In genomic region chr2:160865266-160865665, GRCm38 (mm10) we compare ENCODE assay signal across 29 mouse cellular contexts. TPM values are rescaled to one million over a fixed set of nuclear protein-coding genes. Genes with fewer than 3 reads are reported as not detected.
DNase-seq lines count a peak whose midpoint lies in the region; ATAC-seq and TF ChIP-seq lines count a peak whose summit lies in the region.
"Had no signal": no experiment of that assay in that cellular context is flagged by ENCODE, and none has a peak within 500 bp of the region (broad histone marks: within the 10 kb centered on the region; RNA-seq: fewer than 3 reads in every experiment).

No protein-coding gene starts in this region.

- no peak overlapping the region for H3K4me3 ChIP-seq in layer of hippocampus, adult 2 months
- no peak overlapping the region for H3K4me3 ChIP-seq in intestine, postnatal 0 days (ENCODE audit: low read depth, low read length)
- H3K4me3 ChIP-seq: embryonic facial prominence, embryonic 13.5 days; erythroblast, embryonic 14.5 days; forebrain, embryonic 12.5 days; hindbrain, embryonic 10.5 days; kidney, embryonic 15.5 days; limb, embryonic 10.5 days; liver, embryonic 15.5 days; lung, embryonic 15.5 days; megakaryocyte, embryonic 14.5 days; midbrain, embryonic 13.5 days had no signal

- no peak for ATAC-seq in intestine, postnatal 0 days
- ATAC-seq: hindbrain, postnatal 0 days; intestine, embryonic 16.5 days; midbrain, embryonic 13.5 days had no signal

- no peak for DNase-seq in layer of hippocampus, adult 2 months (ENCODE audit: low spot score in 2 of 2)
- DNase-seq in layer of hippocampus, adult 9-10 months (ENCODE audit: low spot score), result no peak
- peak; percentile 52 for DNase-seq in brain, embryonic 14.5 days (ENCODE audit: low read depth)
- peak; percentile 74 for DNase-seq in cerebellum, adult 9-10 months
- no peak for DNase-seq in urinary bladder, adult 2 months (ENCODE audit: low spot score)
- no peak for DNase-seq in spleen, postnatal 10 days (ENCODE audit: low spot score in 2 of 2)
- DNase-seq: adrenal gland, adult 2 months; kidney, postnatal 36 days; layer of hippocampus, adult 9-11 months; liver; lung, postnatal 36 days; thymus, adult 18-20 months; thymus, postnatal 4 days had no signal

- no peak overlapping the region for H3K4me2 ChIP-seq in intestine, postnatal 0 days (replicated peaks; ENCODE audit: low read depth)
- H3K4me2 ChIP-seq: embryonic facial prominence, embryonic 13.5 days; forebrain, embryonic 12.5 days; heart, embryonic 11.5 days; kidney, embryonic 15.5 days; liver, embryonic 15.5 days; lung, embryonic 15.5 days; midbrain, embryonic 13.5 days had no signal

- no peaks in the 10 kb centered on the region for H3K9me3 ChIP-seq in intestine, postnatal 0 days (ENCODE audit: control insufficient read depth)
- H3K9me3 ChIP-seq: embryonic facial prominence, embryonic 13.5 days; forebrain, embryonic 12.5 days; hindbrain, embryonic 10.5 days; kidney, embryonic 15.5 days; limb, embryonic 10.5 days; liver, embryonic 15.5 days; lung, embryonic 15.5 days; megakaryocyte, embryonic 14.5 days; midbrain, embryonic 13.5 days had no signal

- H3K27me3 ChIP-seq in intestine, postnatal 0 days (replicated peaks; ENCODE audit: control insufficient read depth, insufficient read depth, low read length), result no peaks in the 10 kb centered on the region
- H3K27me3 ChIP-seq: embryonic facial prominence, embryonic 13.5 days; forebrain, embryonic 12.5 days; kidney, embryonic 15.5 days; liver, embryonic 15.5 days; lung, embryonic 15.5 days; midbrain, embryonic 13.5 days had no signal

- 0 out of 2 replicates have a peak overlapping the region, but pooled peaks have one; percentile 19 for H3K27ac ChIP-seq in layer of hippocampus, adult 2 months
- H3K27ac ChIP-seq in intestine, postnatal 0 days (ENCODE audit: low read depth, low read length), result no peak overlapping the region
- H3K27ac ChIP-seq: embryonic facial prominence, embryonic 13.5 days; forebrain, embryonic 12.5 days; hindbrain, embryonic 10.5 days; hindbrain, postnatal 0 days; kidney, embryonic 15.5 days; limb, embryonic 10.5 days; liver, embryonic 15.5 days; lung, embryonic 15.5 days; midbrain, embryonic 13.5 days had no signal

- no peak for TF ChIP-seq CTCF in layer of hippocampus, adult 2 months (conservative IDR thresholded peaks at IDR 0.05)
- TF ChIP-seq CTCF in brain, embryonic 14.5 days (IDR thresholded peaks at IDR 0.05; ENCODE audit: borderline replicate concordance, extremely low read depth, insufficient read depth, insufficient read length), result no peak
- TF ChIP-seq CTCF in intestine, postnatal 0 days (IDR thresholded peaks at IDR 0.05; ENCODE audit: low read depth), result no peak

- H3K4me1 ChIP-seq in intestine, postnatal 0 days (replicated peaks; ENCODE audit: control insufficient read depth, insufficient read depth, low read length), result 0 out of 2 replicates have a peak, but pooled peaks cover 2% of the 10 kb centered on the region
- H3K4me1 ChIP-seq: forebrain, embryonic 12.5 days; hindbrain, embryonic 10.5 days; limb, embryonic 10.5 days; liver, embryonic 15.5 days; lung, embryonic 15.5 days had no signal

- H3K36me3 ChIP-seq in intestine, postnatal 0 days (ENCODE audit: control insufficient read depth, insufficient read depth), result no peaks in the 10 kb centered on the region
- H3K36me3 ChIP-seq: embryonic facial prominence, embryonic 13.5 days; forebrain, embryonic 12.5 days; hindbrain, embryonic 10.5 days; kidney, embryonic 15.5 days; limb, embryonic 10.5 days; liver, embryonic 15.5 days; lung, embryonic 15.5 days; midbrain, embryonic 13.5 days had no signal

- 88% methylated on average over 2 of the region's 2 CpGs for WGBS in intestine, postnatal 0 days

- no peak for TF ChIP-seq POLR2A in brain, embryonic 14.5 days (IDR thresholded peaks at IDR 0.05; ENCODE audit: borderline replicate concordance, extremely low read depth, insufficient read depth, insufficient read length, poor library complexity, severe bottlenecking)

- H3K9ac ChIP-seq in intestine, postnatal 0 days (ENCODE audit: low read depth, low read length), result no peak overlapping the region
- H3K9ac ChIP-seq: embryonic facial prominence, embryonic 13.5 days; forebrain, embryonic 12.5 days; kidney, embryonic 15.5 days; liver, embryonic 15.5 days; lung, embryonic 15.5 days; midbrain, embryonic 13.5 days had no signal

RNA-seq across cellular contexts. Expression of gene Zhx3, which starts 7.5 kb away (rescaled TPM):
- 100 to 1,000 TPM; 111 to 116 TPM for total RNA-seq in layer of hippocampus, adult 2 months (2021)
- 6.5 and 14.5 TPM in 2 replicates for polyA plus RNA-seq in brain, embryonic 14.5 days (2012; rRNA removed)
- 5.7 and 10.5 TPM in 2 replicates for polyA plus RNA-seq in urinary bladder, adult 2 months (2012; rRNA removed)
- 3.5 and 4.4 TPM in 2 replicates for polyA plus RNA-seq in intestine, postnatal 0 days (2015; fragmentation: Nextera tagmentation; extraction: Ambion mirVana)

RNA-seq across cellular contexts. Expression of gene Lpin3, which starts 15.2 kb away (rescaled TPM):
- total RNA-seq in layer of hippocampus, adult 2 months (2021), result 1 to 10 TPM in 1 of 2 experiments, under 1 TPM in 1; 0.97 to 1.0 TPM
- 0.33 and 0.48 TPM in 2 replicates for polyA plus RNA-seq in brain, embryonic 14.5 days (2012; rRNA removed)
- 21.1 and 28.2 TPM in 2 replicates for polyA plus RNA-seq in urinary bladder, adult 2 months (2012; rRNA removed)
- polyA plus RNA-seq in intestine, postnatal 0 days (2015; fragmentation: Nextera tagmentation; extraction: Ambion mirVana), result 16.5 and 19.4 TPM in 2 replicates
- total RNA-seq: monocyte, adult 5-6 weeks had no signal
- polyA plus RNA-seq: erythroblast, embryonic 14.5 days had no signal

RNA-seq across cellular contexts. Expression of gene Emilin3, which starts 46.9 kb away (rescaled TPM):
- total RNA-seq in layer of hippocampus, adult 2 months (2021), result under 1 TPM; 0.28 to 0.29 TPM
- 3.9 and 5.0 TPM in 2 replicates for polyA plus RNA-seq in brain, embryonic 14.5 days (2012; rRNA removed)
- 0.09 and 0.17 TPM in 2 replicates for polyA plus RNA-seq in urinary bladder, adult 2 months (2012; rRNA removed)
- polyA plus RNA-seq in intestine, postnatal 0 days (2015; fragmentation: Nextera tagmentation; extraction: Ambion mirVana), result 7.6 and 8.6 TPM in 2 replicates
- total RNA-seq: adrenal gland, adult 2 months; monocyte, adult 5-6 weeks had no signal
- polyA plus RNA-seq: erythroblast, embryonic 14.5 days; spleen, adult 2 months had no signal

Comparison
In these comparisons a context has a peak if more than half of its experiments do, and no peak if none do; other contexts are left out.
1. DNase-seq: peak in brain, embryonic 14.5 days (single experiment) and cerebellum, adult 9-10 months (single experiment); none in layer of hippocampus, adult 2 months (0 of 2), layer of hippocampus, adult 9-10 months (single experiment), urinary bladder, adult 2 months (single experiment) and spleen, postnatal 10 days (0 of 2).
2. RNA of gene Lpin3, which starts 15.2 kb away (polyA plus RNA-seq): 21.1 to 28.2 TPM in urinary bladder, adult 2 months and 16.5 to 19.4 TPM in intestine, postnatal 0 days; 0.33 to 0.48 TPM in brain, embryonic 14.5 days; every median in the first group is over 10 times any median in the second.